Mouse (Mus musculus): ENCODE measurements around the gene Dstyk. TPM values are rescaled to one million over a fixed set of nuclear protein-coding genes. Genes with fewer than 3 reads are reported as not detected.

Gene Dstyk
- total and polyA plus RNA-seq, 3 experiments: 8.9 to 16.0 (median 14.6) TPM

GRCm38 (mm10) chr1:132391580-132392022 is 25.8 kb upstream of the Dstyk start:
- Histone ChIP-seq H3K27ac (peak overlapping the region; percentile 87), H3K4me3 (peak overlapping the region; percentile 86), H3K9ac (ENCODE audit: low read depth, low read length) (peak overlapping the region; percentile 77), H3K4me1 (ENCODE audit: control insufficient read depth, insufficient read depth, low read length) (peaks cover 7% of the 10 kb centered on the region), H3K36me3 (ENCODE audit: control insufficient read depth, insufficient read depth, low read length) (peaks cover 2% of the 10 kb centered on the region; the same call in 1 of the 2 replicates), H3K27me3 (ENCODE audit: control insufficient read depth, insufficient read depth, low read length) (no peaks in the 10 kb centered on the region), H3K79me2 (replicated peaks; ENCODE audit: control insufficient read depth, insufficient read depth, low read length) (no peaks in the 10 kb centered on the region)
- WGBS: 2% methylated on average over 46 of the region's 54 CpGs
- intact Hi-C loops (cut with DNase I): loop anchor here (1.0 to 5.0 kb wide), 3 partner anchors 26 to 79 kb away; partner anchors contain the start of gene Dstyk
- TF ChIP-seq POLR2A (IDR thresholded peaks at IDR 0.05; ENCODE audit: insufficient read depth, low read depth, low read length): peak; percentile 73
- TF ChIP-seq EP300 (IDR thresholded peaks at IDR 0.05; ENCODE audit: insufficient read depth, low read depth, low read length): no peak
- DNase-seq: peak; percentile 87 to 89

DNA sequence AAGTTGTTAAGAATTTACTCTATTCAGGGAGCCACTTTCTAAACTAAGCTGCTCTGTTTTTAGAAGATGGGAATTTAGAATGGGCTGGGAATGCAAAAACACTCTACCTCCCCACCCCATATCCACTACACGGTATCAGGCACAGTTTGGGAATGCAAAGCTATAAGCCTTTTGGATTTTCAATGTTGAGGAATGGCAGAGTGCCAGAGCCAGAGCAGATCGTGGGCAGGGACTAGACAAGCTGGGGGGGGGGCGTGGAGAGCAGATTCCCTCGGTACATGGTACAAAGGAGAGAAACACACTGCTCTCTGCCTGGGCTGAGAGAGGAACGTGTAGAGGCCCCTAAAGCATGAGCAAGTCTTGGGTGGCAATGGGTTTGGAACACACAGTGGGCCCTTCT is 24.5 kb upstream of the Dstyk start:
- TF ChIP-seq EP300 (IDR thresholded peaks at IDR 0.05; ENCODE audit: insufficient read depth, low read depth, low read length): no peak
- TF ChIP-seq CTCF (IDR thresholded peaks at IDR 0.05): no peak
- TF ChIP-seq POLR2A (IDR thresholded peaks at IDR 0.05; ENCODE audit: insufficient read depth, low read depth, low read length): no peak
- Histone ChIP-seq H3K36me3 (ENCODE audit: control insufficient read depth, insufficient read depth, low read length) (no peaks in the 10 kb centered on the region), H3K4me3 (no peak overlapping the region), H3K27ac (no peak overlapping the region), H3K9ac (ENCODE audit: low read depth, low read length) (no peak overlapping the region), H3K4me1 (ENCODE audit: control insufficient read depth, insufficient read depth, low read length) (peaks cover 5% of the 10 kb centered on the region), H3K27me3 (ENCODE audit: control insufficient read depth, insufficient read depth, low read length) (no peaks in the 10 kb centered on the region), H3K79me2 (replicated peaks; ENCODE audit: control insufficient read depth, insufficient read depth, low read length) (no peaks in the 10 kb centered on the region)
- DNase-seq: no peak
- intact Hi-C loops (cut with DNase I): loop anchor here (5.0 kb wide), 1 partner anchor 36 kb away; no protein-coding TSS in a partner anchor
- 55% methylated on average over 5 of the region's 5 CpGs for WGBS

GRCm38 (mm10) chr1:132396705-132397104 is 20.6 kb upstream of the Dstyk start:
- H3K27me3 ChIP-seq (ENCODE audit: control insufficient read depth, insufficient read depth, low read length): no peaks in the 10 kb centered on the region
- intact Hi-C loops (cut with DNase I): no loop called here
- no peaks in the 10 kb centered on the region for H3K36me3 ChIP-seq (ENCODE audit: control insufficient read depth, insufficient read depth, low read length)
- WGBS: 67% methylated on average over 2 of the region's 2 CpGs
- no peak overlapping the region for H3K9ac ChIP-seq (ENCODE audit: low read depth, low read length)
- H3K4me3 ChIP-seq: no peak overlapping the region
- no peak for TF ChIP-seq POLR2A (IDR thresholded peaks at IDR 0.05; ENCODE audit: insufficient read depth, low read depth, low read length)
- TF ChIP-seq CTCF (IDR thresholded peaks at IDR 0.05): no peak
- no peak for TF ChIP-seq EP300 (IDR thresholded peaks at IDR 0.05; ENCODE audit: insufficient read depth, low read depth, low read length)
- H3K4me1 ChIP-seq (ENCODE audit: control insufficient read depth, insufficient read depth, low read length): no peaks in the 10 kb centered on the region
- no peaks in the 10 kb centered on the region for H3K79me2 ChIP-seq (replicated peaks; ENCODE audit: control insufficient read depth, insufficient read depth, low read length)
- DNase-seq: no peak
- no peak overlapping the region for H3K27ac ChIP-seq

GRCm38 (mm10) chr1:132400538-132400937 is 16.8 kb upstream of the Dstyk start:
- no peak overlapping the region for H3K4me3 ChIP-seq
- intact Hi-C loops (cut with DNase I): no loop called here
- DNase-seq: no peak
- H3K36me3 ChIP-seq (ENCODE audit: control insufficient read depth, insufficient read depth, low read length): no peaks in the 10 kb centered on the region
- no peaks in the 10 kb centered on the region for H3K79me2 ChIP-seq (replicated peaks; ENCODE audit: control insufficient read depth, insufficient read depth, low read length)
- H3K27me3 ChIP-seq (ENCODE audit: control insufficient read depth, insufficient read depth, low read length): no peaks in the 10 kb centered on the region
- TF ChIP-seq POLR2A (IDR thresholded peaks at IDR 0.05; ENCODE audit: insufficient read depth, low read depth, low read length) (no peak), EP300 (IDR thresholded peaks at IDR 0.05; ENCODE audit: insufficient read depth, low read depth, low read length) (no peak), CTCF (IDR thresholded peaks at IDR 0.05) (no peak)
- H3K4me1 ChIP-seq (ENCODE audit: control insufficient read depth, insufficient read depth, low read length): no peaks in the 10 kb centered on the region
- 46% methylated on average over 1 of the region's 1 CpGs for WGBS
- no peak overlapping the region for H3K27ac ChIP-seq
- H3K9ac ChIP-seq (ENCODE audit: low read depth, low read length): no peak overlapping the region

DNA sequence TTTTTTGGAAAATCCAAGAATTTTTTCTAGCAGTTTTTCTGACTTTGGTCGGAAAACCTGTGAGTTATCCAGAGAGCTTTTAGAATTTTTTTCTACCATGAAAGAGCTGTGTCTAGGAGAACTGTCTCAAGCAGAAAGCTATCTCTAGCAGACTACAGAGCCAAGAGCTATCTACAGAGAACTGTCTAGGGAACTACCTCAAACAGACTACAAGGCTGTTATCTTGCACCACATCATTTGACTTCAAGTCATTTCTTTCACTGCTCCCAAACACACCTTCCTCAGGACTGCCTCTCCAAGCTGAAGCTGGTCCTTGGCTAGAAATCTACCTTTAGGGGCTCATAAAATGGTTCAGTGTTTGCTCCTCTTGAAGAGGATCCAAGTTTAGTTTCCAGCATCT is 15.5 kb upstream of the Dstyk start:
- no peak overlapping the region for H3K27ac ChIP-seq
- 87% methylated on average over 1 of the region's 1 CpGs for WGBS
- no peak for TF ChIP-seq POLR2A (IDR thresholded peaks at IDR 0.05; ENCODE audit: insufficient read depth, low read depth, low read length)
- H3K9ac ChIP-seq (ENCODE audit: low read depth, low read length): no peak overlapping the region
- H3K4me1 ChIP-seq (ENCODE audit: control insufficient read depth, insufficient read depth, low read length): no peaks in the 10 kb centered on the region
- intact Hi-C loops (cut with DNase I): no loop called here
- no peak for DNase-seq
- H3K4me3 ChIP-seq: no peak overlapping the region
- H3K27me3 ChIP-seq (ENCODE audit: control insufficient read depth, insufficient read depth, low read length): no peaks in the 10 kb centered on the region
- no peaks in the 10 kb centered on the region for H3K79me2 ChIP-seq (replicated peaks; ENCODE audit: control insufficient read depth, insufficient read depth, low read length)
- H3K36me3 ChIP-seq (ENCODE audit: control insufficient read depth, insufficient read depth, low read length): no peaks in the 10 kb centered on the region

- Histone ChIP-seq H3K79me2 (replicated peaks; ENCODE audit: control insufficient read depth, insufficient read depth, low read length) (no peaks in the 10 kb centered on the region), H3K27me3 (ENCODE audit: control insufficient read depth, insufficient read depth, low read length) (no peaks in the 10 kb centered on the region), H3K27ac (no peak overlapping the region), H3K4me3 (no peak overlapping the region), H3K9ac (ENCODE audit: low read depth, low read length) (no peak overlapping the region), H3K4me1 (ENCODE audit: control insufficient read depth, insufficient read depth, low read length) (no peaks in the 10 kb centered on the region), H3K36me3 (ENCODE audit: control insufficient read depth, insufficient read depth, low read length) (no peaks in the 10 kb centered on the region)
- TF ChIP-seq EP300 (IDR thresholded peaks at IDR 0.05; ENCODE audit: insufficient read depth, low read depth, low read length): no peak
- TF ChIP-seq CTCF (IDR thresholded peaks at IDR 0.05): no peak
- TF ChIP-seq POLR2A (IDR thresholded peaks at IDR 0.05; ENCODE audit: insufficient read depth, low read depth, low read length): no peak
- intact Hi-C loops (cut with DNase I): no loop called here
- DNase-seq: no peak
- WGBS: 51% methylated on average over 3 of the region's 3 CpGs
These were observed 6.7 kb upstream of the Dstyk start for GRCm38 (mm10) chr1:132410657-132411056.

Measured in heart, adult 2 months (tissue).